Mouse (Mus musculus) frontal cortex, adult (tissue): ENCODE measurements at regions not wholly inside any gene's neighbourhood (a gene's known extent, or its start where the extent isn't known, plus 50 kb on each side); places are given as distances from the start of the nearest gene placed in this dataset.
"Not testable (repeated sequence)": the region's sequence is repeated elsewhere in the genome, so short reads cannot be mapped to it uniquely, and the experiment has no call there.

Experiments used
- ATAC-seq: cut with Nextera tagmentation; 2 replicates; pipeline ENCODE4 v1.9.2; 2017; ENCODE audit warnings: mild to moderate bottlenecking, moderate library complexity, mixed read lengths; ENCODE audit not compliant: low TSS enrichment

DNA sequence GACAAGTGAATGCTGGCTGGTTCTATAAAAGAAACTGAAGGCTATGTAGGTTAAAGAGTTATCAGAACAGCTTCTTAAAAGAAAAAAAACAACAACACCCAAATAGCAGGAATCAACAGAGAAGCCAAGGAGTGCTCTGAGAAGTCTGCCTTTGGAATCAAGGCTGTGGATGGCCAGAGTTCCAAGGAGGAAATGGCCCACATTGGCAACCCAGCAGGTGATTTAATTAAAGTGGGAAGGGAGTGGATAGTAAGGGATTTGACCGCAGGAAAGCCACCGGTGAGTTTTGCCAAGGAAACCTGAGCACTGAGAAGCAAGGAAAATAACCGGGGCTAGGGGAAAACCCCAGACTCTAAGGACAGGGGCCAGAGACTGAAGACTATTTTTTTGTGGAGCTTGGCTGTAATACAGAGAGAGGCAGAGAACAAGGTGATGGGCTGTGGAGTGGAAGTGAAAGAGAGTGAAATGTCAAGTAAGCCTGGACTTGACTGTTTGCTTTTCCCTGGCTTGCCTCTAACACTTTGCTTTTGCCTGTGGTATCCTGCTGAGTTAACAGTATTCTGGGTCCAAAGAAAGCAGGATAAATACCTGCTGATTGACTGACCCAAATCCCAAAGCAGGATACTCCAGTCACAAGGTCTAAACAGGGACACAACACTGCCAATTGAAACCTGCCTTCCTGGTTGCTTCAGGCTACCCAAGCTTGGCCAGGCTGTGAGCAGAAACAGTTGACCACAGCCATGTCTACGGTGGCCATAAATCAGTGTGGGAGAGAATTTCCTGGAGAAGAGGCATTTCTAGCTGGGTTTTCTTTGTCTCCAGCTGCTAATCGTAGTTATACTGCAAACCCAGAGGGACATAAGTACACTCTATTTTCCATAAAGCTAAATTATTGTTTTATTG lies 125.9 kb downstream of the Arrdc3 start:
- no peak for ATAC-seq

DNA sequence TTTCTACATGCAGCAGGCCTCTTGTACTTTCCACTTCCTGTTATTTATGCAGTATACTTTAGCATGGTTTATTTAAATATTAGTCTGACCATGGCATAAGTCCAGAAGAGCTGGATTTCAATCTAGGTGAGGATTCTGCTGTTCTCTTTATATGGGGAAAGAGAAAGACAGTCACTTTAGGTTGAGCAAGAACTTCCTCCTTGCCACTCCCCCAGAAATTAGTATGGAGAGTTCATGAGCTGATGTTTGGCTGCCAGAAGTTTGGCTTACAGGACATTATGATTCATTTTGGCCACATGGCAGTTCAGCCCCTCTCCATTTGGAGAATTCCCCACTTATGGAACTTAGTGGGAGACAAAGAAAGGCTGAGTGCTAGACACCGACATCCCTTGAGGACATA lies 130.8 kb downstream of the Arrdc3 start:
- no peak for ATAC-seq

GRCm38 (mm10) chr13:81020106-81020747 lies 137.0 kb downstream of the Arrdc3 start:
- ATAC-seq: no peak

- no peak for ATAC-seq
Measured at GRCm38 (mm10) chr13:81020811-81021210, 137.6 kb downstream of the Arrdc3 start.

GRCm38 (mm10) chr13:81022410-81022809 lies 139.2 kb downstream of the Arrdc3 start:
- no peak for ATAC-seq

DNA sequence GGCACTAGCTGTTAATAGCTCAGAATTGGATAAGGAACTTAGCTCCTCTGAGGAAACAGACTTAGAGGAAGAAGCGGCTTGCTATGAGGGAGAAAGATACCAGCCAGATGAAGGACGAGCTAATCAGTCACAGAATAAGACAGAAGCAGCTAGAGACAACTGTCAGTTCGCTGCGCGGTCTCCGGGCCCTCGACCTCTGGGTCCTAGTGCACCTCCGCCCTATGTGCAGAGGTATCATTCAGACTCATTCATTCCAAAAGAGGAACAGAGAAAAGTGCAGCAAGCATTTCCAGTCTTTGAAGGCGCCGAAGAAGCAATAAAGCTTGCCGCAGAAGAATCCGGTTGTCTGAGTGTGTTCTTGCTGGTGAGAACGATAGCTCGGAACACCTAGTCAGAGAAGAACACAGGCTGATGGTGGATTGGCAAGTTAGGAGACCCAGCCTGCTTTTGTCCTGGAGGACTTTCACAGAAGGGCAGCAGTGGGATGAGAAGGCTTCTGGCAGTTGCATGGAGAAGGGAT lies 142.1 kb downstream of the Arrdc3 start:
- ATAC-seq: not testable (repeated sequence)

GRCm38 (mm10) chr13:81037316-81037715 lies 154.1 kb downstream of the Arrdc3 start:
- no peak for ATAC-seq

- no peak for ATAC-seq
Measured at GRCm38 (mm10) chr13:81038736-81039135, 155.6 kb downstream of the Arrdc3 start.

DNA sequence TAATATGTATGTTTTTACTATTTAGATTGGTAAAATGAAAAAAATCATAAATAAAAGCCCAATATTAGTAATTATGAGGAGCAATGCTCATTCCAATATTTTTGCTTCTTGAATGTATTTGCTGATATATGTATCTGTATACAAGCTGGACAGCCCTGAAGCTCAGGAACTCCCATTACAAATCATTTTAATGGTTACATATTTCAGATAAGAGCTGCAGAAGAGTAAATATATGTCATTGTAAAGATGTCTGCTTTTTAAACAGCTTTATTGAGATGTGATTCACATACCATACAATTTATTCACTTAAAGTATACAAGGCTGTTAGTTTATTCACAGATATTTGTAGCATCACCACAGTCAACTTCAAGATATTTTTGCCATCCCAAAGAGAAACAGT lies 157.3 kb downstream of the Arrdc3 start:
- no peak for ATAC-seq

DNA sequence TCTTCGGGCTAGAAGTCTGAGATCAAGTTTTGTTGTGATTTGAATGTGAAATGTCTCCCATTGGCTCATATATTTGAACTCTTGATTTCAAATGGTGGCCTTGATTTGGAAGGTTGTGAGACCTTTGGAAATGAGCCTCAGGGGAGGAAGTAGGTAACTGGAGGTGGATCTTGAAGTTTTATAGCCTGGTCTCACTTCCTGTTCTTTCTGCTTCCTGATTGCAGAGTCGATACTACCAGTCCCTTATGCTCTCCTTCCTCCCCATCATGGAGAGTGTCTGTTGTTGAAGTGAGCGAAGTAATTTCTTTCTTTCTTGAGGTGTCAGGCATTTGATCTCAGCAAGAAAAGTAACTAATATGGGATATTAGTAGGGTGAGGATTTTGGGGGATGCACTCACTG lies 158.5 kb downstream of the Arrdc3 start:
- no peak for ATAC-seq
